Mouse (Mus musculus): ENCODE data around the gene Pgm5. TPM values are rescaled to one million over a fixed set of nuclear protein-coding genes. Genes with fewer than 3 reads are reported as not detected.
"Not testable (repeated sequence)": the region's sequence is repeated elsewhere in the genome, so short reads cannot be mapped to it uniquely, and the experiment has no call there.

Gene Pgm5
- total RNA-seq, 2 experiments from 2014 or later, result 3.7 to 7.0 TPM

DNA sequence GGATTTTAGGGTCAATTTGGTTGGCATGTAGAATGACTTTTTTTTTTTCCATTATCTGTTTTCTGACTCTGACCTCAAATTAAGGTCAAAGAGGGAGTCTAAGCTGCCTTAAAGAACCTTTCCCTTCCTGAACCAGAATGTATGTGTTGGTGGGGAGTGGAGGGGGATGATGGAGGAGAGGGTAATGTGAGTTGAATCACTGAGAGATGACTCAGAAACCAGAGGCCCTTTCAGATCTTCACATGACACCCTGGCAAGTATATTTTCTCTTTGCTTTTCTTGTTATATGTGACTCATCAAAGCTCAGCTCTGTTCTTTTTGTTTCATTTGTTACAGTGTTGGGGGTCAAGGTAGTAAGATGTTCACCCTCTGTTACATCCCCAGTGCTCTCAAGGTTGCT is 141.2 kb downstream of the Pgm5 start:
- DNase-seq (ENCODE audit: low spot score in 2 of 2), result no peak
- intact Hi-C loops (cut with DNase I), result no loop called here

DNA sequence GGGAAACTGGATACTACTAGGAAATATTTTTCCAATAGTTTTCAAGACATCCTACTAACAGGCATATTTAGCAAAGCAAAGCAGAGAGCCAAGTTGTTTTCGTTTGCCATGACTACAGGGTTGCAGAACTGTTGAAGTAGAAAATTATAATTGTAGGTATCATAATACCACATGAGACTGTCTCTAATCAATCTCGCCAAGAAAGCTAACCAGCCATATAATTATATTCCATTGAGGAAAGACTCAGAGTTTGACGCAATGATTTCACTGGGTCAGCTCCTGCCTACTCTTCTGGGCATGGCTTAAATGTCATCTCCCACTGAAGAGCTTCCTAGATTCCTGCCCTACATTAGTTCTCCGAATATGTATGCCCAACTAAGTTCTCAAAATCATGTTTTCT is 142.2 kb downstream of the Pgm5 start:
- no peak for DNase-seq (ENCODE audit: low spot score in 2 of 2)
- intact Hi-C loops (cut with DNase I), result no loop called here

DNA sequence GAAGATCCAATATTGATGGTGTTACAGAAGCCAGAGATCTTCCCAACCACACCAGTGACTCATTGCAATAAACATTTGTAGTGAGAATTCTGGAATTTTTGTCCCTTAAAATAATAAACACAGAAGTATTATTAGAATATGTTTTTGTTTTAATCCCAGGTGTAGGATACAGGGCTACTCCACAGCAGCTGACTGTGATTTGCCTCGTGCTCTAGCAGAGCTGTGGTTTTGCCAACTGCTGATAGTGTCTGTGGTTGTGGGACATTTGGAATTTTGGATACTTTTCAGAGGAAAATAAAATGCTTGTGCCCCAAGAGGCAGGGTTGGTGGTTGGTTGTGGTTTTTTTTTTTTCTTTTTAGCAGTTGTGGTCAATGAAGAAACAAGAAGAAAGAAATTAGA is 143.6 kb downstream of the Pgm5 start:
- no peak for DNase-seq (ENCODE audit: low spot score in 2 of 2)
- intact Hi-C loops (cut with DNase I), result no loop called here

DNA sequence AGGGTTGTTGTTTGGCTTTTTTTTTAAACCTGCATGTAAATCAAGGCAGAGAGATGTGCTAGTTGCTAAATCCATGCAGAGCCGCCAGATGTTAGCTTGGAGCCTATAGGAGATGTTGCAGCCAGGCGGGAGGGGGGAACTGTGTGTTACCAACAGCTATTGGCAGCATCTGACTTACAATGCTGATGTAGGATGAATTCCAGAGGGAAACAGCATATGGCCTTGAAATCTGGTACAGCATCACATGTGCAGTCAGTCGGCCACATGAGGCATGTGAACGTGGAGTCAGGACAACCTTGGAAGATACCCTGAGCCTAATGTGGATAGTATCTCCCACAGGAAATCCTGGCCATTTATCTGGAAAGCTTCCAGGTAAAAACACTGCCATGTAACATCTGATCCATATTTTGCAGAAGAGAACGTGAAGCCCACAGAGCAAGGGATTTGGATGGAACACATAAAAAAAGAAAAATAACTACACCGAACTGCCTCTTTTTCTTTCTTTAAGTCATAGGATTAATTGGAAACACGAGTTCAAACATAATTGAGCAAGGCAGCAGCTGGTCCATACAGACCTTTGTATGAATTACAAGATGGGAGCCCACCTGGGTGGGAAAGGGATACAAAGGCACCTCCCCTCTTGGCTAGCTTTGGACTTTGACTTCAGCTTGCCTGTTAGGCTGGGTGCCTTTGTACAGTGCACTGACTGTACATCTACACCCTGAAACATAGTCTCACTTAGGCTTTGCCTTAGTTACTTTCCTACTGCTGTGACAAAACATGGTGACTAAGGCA is 145.2 kb downstream of the Pgm5 start:
- intact Hi-C loops (cut with DNase I), result no loop called here
- DNase-seq (ENCODE audit: low spot score in 2 of 2), result peak; percentile 37 to 58

DNA sequence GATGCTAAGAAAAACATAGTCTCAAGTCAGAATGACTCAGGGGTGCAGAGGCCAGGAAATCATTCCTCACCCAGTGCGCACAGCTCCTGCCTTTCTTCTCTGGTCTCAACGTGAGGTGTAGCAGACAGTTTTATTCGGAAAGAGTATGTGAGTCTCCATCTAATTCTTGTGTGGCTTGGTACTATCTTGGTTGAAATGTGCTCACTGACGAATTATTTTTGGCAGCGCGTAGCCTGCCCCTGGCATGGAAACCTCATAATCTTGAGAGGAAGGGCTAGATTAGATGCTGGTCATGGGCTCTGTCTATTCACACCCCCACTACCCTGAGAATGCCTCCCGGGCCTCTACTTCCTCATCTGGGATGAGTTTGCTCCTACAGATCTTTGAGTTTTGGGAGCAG is 153.6 kb downstream of the Pgm5 start:
- DNase-seq (ENCODE audit: low spot score in 2 of 2), result no peak
- intact Hi-C loops (cut with DNase I), result no loop called here

DNA sequence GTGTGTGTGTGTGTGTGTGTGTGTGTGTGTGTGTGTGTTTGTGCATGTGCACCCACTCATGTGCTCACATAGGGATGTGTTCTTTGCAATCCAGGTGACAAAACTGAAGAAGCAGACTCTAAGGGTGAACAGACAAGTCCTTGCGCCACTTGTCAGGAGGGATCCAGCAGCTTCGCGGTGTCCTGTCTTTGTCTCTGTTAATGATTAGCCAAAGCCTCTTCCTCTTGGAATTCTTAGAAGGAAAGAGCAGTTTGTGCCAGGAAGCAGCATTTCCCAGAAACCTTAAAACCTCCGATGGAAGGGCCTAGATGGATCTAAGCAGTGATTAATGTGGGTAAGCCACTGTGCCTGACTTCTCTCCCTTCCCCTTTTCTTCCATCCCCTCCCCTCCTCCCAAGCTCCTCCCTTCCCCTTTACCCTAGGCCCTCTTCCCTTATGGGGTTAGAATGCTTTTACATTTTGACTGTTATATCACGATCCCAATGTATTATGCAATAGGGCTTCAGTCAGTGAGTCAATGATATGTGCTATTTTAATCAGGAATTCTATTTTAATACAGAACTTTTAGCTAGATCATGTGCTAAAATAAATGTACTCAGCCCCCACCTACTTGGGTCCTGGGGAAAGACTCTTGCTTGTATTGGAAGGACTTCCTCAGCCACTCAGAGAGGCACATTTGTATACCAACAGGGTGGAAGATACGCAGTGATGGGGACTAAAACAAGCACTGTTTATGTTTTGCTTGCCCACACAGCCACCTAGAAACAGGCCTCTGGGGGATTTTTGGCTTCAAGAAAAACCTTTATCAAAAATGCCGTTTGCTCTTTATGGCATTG is 154.4 kb downstream of the Pgm5 start:
- DNase-seq (ENCODE audit: low spot score in 2 of 2), result no peak
- intact Hi-C loops (cut with DNase I), result no loop called here

DNA sequence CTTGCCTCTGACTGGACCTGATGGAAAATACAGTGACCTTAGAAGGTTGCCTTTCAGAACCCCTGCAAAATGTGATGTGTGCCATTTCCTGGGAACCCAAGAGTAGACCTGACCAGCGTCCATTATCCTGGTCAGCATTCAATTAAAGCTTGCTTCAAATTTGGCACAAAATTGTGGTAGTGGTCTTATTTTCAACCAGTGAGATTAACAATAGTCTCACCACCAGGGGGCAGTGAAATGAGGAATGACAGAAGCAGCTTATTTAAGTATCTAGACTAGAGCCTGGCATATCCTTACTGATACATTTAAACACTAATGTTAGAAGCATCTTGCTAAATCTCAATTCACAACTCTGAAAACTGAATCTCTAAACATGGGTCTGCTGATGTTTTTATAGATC is 156.3 kb downstream of the Pgm5 start:
- no peak for DNase-seq (ENCODE audit: low spot score in 2 of 2)

DNA sequence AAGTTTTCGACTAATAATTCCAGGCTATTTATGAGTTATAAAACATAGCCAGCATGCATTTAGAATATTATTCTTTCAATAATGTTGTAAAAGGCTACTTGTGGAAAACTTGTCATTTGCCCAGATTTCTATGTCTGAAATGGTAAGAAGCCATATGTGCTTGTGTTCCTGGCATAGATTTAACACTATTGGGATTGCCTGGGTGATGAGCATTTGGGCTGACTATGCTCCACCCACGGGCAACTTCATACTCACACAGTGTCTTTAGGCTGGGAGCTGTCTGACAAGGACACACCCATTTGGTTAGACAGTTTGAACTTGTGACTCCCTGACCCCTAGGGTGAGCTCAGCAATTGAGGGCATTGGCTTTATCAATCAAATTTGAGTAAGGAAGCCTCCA is 157.3 kb downstream of the Pgm5 start:
- DNase-seq (ENCODE audit: low spot score in 2 of 2), result no peak
- intact Hi-C loops (cut with DNase I), result no loop called here

More for the DNA sequence above, 156.3 kb downstream of the Pgm5 start:
- intact Hi-C loops (cut with DNase I), result loop anchor here (1.0 kb wide), 1 partner anchor 166 kb away; no protein-coding TSS in a partner anchor

DNA sequence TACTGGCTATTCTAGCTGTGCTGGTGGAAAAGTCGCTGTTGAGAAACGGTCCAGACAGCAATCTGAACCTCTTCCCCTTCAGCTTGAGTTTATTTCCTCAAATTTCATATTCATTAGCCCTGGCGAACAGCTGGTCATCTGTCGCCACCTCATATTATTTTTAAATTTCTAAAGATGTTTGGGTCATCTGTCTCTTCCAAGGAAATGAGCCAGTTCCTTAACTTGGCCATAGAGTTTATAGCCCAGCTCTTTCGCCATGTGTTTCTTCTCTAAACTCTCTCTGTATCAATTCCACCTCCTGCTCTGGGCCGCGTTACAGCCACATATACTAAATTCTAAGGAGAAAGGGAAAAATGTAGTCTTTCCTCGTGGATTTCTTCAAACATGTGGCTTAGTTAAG is 158.0 kb downstream of the Pgm5 start:
- intact Hi-C loops (cut with DNase I), result no loop called here
- DNase-seq (ENCODE audit: low spot score in 2 of 2), result no peak

DNA sequence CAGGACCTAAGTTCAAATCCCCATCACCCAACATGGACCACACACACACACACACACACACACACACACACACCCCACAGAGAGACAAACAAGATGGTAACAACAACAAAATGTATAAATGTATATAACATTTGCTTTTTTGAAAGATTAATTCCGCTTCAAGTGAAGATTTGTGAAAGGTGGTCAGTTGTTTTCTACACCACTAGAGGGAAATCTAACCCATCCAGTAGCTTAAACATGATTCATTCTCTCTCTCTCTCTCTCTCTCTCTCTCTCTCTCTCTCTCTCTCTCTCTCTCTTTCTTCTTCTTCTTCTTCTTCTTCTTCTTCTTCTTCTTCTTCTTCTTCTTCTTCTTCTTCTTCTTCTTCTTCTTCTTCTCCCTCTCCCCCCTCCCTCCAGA is 158.5 kb downstream of the Pgm5 start:
- intact Hi-C loops (cut with DNase I); DNase-seq (ENCODE audit: low spot score in 2 of 2): not testable (repeated sequence)

DNA sequence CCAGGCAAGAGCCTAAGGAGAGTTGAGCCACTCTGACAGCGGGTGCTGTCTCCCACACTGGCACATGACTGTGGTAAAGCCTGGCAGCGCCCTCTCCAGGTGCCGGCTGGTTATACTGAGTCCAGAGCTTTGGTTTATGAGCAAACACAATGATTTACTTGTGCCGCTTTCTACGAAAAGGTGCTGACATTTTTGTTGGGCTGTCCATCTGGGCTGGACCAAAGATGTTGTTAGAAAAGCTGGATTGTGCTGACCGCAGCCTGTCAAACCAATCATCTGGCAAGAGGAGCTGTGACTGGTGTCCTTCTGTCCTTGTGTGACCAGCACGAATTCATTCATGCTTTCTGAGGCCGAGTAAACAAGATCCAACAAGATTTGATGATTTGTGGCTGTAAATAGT is 159.9 kb downstream of the Pgm5 start:
- intact Hi-C loops (cut with DNase I), result no loop called here
- no peak for DNase-seq (ENCODE audit: low spot score in 2 of 2)

DNA sequence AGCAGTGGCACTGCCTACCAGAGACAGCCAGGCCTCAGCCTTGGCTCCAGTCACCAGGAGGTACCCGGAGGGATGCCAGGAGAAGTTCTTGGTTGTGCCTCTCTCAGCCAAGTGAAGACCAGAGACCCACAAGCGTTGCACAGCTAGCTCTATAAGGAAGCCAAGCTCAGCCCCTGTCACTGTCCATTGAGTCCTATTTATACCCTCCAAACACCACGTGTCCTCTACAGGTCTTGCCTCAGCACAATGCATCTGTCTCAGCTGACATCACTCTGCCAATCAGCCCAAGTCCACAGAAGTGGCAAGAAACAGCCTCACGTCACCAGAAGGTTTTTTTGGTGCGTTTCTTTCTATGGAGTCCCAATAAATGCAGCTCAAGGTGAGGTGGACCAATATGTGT is 161.0 kb downstream of the Pgm5 start:
- no peak for DNase-seq (ENCODE audit: low spot score in 2 of 2)
- intact Hi-C loops (cut with DNase I), result no loop called here

DNA sequence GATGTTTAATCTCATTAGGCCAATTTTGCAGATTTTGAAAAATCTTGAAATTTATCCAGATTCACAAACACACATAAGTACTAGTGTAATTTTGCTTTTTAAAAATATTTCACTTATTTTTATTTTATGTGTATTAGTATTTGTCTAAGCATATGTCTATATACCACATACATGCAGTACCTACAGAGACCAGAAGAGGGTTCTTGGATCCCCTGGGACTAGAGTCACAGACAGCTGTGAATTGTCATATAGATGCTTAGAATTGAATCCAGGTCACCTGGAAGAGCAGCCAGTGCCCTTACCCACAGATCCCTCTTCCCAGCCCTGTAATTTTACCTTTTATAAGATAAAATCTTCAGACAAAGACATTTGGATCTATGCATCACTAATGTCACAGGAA is 161.7 kb downstream of the Pgm5 start:
- no peak for DNase-seq (ENCODE audit: low spot score in 2 of 2)
- intact Hi-C loops (cut with DNase I), result loop anchor here (5.0 kb wide), 1 partner anchor 187 kb away; no protein-coding TSS in a partner anchor

DNA sequence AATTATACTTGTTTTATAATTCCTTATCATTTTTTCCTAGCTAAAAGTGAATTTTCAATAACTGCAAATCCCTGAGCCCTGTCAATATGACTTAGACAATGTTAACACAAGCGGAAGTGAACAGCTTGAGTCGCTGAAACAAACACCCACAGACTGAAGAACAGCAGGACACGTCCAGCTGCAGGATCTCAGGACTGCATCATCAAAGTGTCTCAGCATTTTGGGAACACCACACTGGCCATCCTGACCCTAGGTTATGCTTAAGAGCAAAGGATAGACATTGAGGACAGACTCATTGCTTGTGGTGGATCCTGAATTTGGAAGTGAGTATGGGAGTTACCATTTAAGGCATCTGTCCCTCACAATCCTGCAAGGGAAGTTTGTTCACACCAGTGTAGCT is 162.5 kb downstream of the Pgm5 start:
- intact Hi-C loops (cut with DNase I), result loop anchor here (5.0 kb wide), 1 partner anchor 188 kb away; no protein-coding TSS in a partner anchor
- no peak for DNase-seq (ENCODE audit: low spot score in 2 of 2)

DNA sequence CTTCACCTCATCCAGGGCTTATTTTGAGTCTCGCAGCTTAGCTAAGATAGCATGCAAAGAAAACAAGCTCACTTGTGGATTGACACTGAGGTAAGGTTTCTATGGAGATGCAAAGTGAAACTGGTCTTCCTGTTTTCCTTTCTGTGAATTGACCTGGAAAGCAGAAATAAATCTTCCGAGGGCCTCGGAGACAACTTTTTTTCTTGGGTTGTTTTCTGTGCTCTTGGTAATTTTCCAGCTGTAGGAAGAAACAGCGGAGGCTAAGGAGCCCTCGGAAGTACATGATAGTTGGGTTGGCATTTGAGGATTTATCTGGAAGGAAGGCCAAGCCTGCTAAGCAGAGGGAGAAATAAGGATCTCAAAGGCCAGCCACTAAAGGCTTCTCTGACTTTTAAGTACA is 163.0 kb downstream of the Pgm5 start:
- DNase-seq (ENCODE audit: low spot score in 2 of 2), result no peak
- intact Hi-C loops (cut with DNase I), result loop anchor here (5.0 kb wide), 1 partner anchor 189 kb away; no protein-coding TSS in a partner anchor

DNA sequence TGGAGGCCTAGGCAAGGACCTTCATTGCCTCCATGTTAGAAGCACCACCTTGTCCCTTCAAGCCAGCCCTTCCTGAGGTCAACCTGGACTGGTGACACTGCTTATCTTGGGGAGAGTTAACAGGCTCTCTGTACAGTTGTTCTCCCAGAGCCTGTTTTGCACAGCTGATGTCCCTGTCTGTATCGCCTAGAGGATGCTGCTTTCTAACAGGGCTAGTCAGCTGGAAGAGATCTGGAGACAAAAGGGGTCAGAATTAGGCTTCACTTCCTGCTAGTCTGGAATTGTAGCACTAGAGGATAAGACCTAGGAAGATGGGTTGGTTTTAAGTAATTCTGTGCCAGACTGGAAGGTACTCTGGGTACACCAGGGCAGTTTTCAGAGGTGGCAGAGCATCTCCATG is 163.7 kb downstream of the Pgm5 start:
- intact Hi-C loops (cut with DNase I), result loop anchor here (5.0 kb wide), 1 partner anchor 189 kb away; no protein-coding TSS in a partner anchor
- no peak for DNase-seq (ENCODE audit: low spot score in 2 of 2)

DNA sequence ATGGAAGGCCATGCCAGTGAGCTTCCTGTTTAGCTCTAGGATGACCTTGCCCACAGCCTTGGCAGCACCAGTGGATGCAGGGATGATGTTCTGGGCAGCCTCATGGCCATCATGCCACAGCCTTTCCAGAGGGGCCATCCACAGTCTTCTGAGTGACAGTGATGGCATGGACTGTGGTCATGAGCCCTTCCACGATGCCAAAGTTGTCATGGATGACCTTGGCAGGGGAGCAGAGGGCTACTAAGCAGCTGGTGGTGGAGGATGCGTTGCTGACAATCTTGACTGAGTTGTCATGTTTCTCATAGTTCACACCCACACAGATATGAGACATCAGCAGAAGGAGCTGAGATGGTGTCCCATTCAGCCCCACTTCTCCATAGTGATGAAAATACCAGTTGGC is 169.0 kb downstream of the Pgm5 start:
- intact Hi-C loops (cut with DNase I), result no loop called here
- DNase-seq (ENCODE audit: low spot score in 2 of 2), result no peak

DNA sequence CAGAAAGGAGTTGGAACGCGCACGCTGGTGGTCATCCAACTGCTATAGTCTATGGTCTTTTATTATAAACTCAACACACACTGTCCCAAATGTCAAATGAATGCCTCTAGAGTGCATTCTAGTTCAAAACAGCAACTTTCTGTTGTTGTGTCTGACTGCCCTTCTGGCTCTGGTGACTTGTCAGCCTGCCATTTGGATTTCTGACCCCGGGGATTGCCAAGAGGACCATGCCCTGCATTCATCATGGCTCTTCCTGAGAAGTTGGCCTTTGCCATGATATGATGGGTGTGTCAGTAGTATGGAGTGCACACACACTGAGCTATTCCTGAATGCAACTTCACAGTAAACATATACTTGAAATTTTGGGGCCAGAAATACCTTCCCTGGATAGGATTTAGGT is 172.1 kb downstream of the Pgm5 start:
- DNase-seq (ENCODE audit: low spot score in 2 of 2), result no peak
- intact Hi-C loops (cut with DNase I), result no loop called here

DNA sequence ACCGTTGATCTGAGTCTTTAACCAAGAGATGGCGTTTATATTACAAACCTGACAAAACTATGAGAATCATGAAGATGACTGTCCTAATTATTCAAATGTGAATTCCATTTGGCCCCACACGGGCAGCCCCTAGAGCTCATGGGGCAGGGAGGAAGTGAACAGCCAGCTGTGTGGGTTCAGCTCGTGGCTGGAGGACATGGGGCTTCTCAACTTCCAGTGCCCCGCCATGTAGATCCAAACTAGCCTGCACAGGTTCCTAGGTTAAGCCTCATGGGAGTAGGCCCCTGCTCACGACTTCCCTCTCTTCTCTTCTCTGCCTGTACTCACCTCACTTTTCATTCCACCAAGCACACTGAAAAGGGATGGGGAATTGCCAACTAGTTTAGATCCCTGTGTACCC is 173.3 kb downstream of the Pgm5 start:
- DNase-seq (ENCODE audit: low spot score in 2 of 2), result no peak
- intact Hi-C loops (cut with DNase I), result no loop called here

DNA sequence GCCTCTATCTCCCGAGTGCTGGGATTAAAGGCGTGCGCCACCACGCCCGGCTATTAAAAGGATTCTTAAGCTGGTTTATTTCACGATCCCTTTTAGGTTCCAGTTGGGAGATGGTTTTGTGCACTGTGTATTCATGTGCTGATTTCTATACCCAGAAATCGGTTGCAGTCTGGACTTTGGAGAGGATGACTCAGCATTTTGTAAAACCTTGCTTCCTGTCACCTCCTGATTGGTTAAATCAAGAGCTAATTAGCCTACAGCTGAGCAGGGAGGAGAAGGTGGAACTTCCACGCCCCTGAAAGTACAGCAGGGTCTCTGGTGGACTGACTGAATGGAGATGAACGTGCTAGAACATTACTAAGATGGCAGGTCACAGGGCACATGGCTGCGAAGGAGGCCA is 175.2 kb downstream of the Pgm5 start:
- no peak for DNase-seq (ENCODE audit: low spot score in 2 of 2)
- intact Hi-C loops (cut with DNase I), result no loop called here
